Mouse (Mus musculus): ENCODE measurements around the gene Gm8180.
"Not testable (repeated sequence)": the region's sequence is repeated elsewhere in the genome, so short reads cannot be mapped to it uniquely, and the experiment has no call there.

Gm8180 gene

GRCm38 (mm10) chr14:43784645-43785044 is at the start of gene Gm8180:
Gene Gm8180, minus strand, starts transcription at chr14:43784745.
- DNase-seq (ENCODE audit: low read depth) = not testable (repeated sequence)

GRCm38 (mm10) chr14:43830385-43830784 is 45.8 kb upstream of the Gm8180 start:
- not testable (repeated sequence) for DNase-seq (ENCODE audit: low read depth)

GRCm38 (mm10) chr14:43824176-43824575 is 39.6 kb upstream of the Gm8180 start:
- not testable (repeated sequence) for DNase-seq (ENCODE audit: low read depth)

GRCm38 (mm10) chr14:43821869-43822268 is 37.3 kb upstream of the Gm8180 start:
- DNase-seq (ENCODE audit: low read depth) = not testable (repeated sequence)

- DNase-seq (ENCODE audit: low read depth) = peak; percentile 17
Measured at GRCm38 (mm10) chr14:43812458-43812857, 27.9 kb upstream of the Gm8180 start.

- not testable (repeated sequence) for DNase-seq (ENCODE audit: low read depth)
Measured at GRCm38 (mm10) chr14:43808142-43808541, 23.6 kb upstream of the Gm8180 start.

- DNase-seq (ENCODE audit: low read depth) = not testable (repeated sequence)
Measured at GRCm38 (mm10) chr14:43804435-43804834, 19.9 kb upstream of the Gm8180 start.

- not testable (repeated sequence) for DNase-seq (ENCODE audit: low read depth)
Measured at GRCm38 (mm10) chr14:43796905-43797470, 12.4 kb upstream of the Gm8180 start.

- no peak for DNase-seq (ENCODE audit: low read depth)
Measured at GRCm38 (mm10) chr14:43796069-43796904, 11.7 kb upstream of the Gm8180 start.

GRCm38 (mm10) chr14:43793811-43794210 is 9.3 kb upstream of the Gm8180 start:
- not testable (repeated sequence) for DNase-seq (ENCODE audit: low read depth)

GRCm38 (mm10) chr14:43747566-43747965 is 37.0 kb downstream of the Gm8180 start, which contains the start of gene Gm6526:
Gene Gm6526, plus strand, starts transcription at chr14:43747866.
- DNase-seq (ENCODE audit: low read depth) = not testable (repeated sequence)
